Mouse (Mus musculus) embryo, embryonic 9.5 days (tissue): ENCODE results near the gene Fars2.
"Not testable (repeated sequence)": the region's sequence is repeated elsewhere in the genome, so short reads cannot be mapped to it uniquely, and the experiment has no call there.

ENCODE experiments used
- DNase-seq: peaks from one replicate; pipeline ENCODE4 v3.0.0-alpha.2; 2017; ENCODE audit errors: extremely low spot score

The Fars2 gene

DNA sequence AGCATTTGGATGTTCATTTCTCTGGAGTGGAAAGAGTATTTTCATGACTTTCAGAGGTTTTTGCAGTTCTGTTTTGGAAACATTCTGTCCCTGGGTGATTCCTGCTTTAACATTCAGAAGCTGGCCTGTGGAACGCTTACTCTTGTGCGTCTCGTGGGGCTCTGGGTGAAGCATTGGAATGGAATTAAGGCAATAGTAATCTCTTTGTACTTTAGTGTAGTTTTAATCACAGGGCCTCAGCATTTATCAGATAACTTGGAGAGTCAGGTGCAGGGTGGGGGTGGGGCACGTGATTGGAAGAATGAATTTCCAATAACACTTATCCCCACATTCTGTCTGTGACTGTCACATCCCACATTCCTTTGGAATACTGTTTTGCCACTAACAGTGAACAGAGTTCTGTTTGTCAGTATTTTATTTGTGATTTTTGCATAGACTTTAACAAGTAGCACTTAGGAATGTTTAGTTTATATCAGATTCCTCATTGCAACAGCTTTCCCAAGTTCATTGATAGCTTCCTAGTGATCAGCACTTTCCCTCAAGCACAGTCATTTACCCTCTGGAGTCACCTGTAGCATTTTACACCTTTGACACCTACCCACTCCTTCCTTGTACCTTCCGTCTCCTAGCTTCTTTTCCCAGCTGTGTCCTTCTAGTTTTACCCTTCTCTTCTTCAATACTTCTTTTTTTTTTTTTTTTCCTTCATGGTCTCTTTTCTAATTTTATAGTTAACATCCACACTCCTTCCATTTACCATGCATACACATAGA, 23.2 kb downstream of the Fars2 start:
- DNase-seq = no peak

DNA sequence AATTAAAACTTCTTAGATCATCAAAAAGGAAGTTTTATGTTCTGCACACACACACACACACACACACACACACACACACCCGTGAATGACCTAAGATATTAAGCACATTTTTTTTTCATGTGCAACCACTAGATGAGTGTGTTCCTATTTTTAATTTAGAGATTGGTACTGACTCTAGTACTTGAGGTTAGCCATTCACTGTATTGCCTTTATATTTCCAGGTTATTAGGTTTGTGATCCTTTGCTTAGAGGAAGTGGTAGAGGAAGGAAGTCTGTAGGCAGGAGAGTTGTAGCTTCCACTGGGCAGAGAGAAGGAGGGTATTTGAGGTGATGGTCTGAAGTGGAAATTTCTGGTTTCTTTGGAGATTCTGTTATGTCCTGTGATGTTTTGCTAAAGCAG, 28.4 kb downstream of the Fars2 start:
- no peak for DNase-seq

DNA sequence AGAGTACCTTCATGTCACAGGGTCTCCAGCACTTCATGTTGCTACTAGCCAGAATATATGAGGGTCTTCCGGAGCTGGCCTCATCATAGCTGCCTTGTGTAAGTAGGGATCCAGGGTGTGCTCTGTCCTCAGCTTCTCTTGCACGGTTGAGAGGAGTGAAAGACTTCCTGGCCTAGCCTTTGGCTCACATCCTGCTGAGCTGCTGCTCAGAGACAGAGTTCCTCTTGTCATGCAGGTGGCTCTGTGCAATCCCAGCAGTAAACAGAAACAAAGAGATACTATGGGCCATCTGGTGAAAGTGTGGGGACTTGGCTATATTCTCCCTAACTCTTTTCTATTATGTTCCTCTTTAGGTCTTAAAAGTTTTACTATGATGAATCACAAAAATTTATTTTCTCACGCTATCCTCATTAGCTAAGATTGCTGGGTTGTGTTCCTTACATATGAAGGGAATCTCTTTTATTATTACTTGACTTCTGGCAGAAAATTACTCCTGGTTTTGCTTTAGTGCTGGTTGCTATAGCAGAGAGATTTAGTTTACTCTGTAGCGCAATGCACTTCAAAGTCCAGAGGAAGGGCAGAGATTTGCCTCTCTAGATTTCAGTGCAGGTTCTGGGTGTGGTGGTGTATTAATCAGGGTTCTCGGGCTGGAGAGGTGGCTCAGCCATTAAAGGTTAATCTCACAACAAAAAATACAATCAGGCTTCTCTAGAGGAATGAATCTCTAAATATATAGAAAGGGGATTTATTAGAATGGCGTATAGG, 32.1 kb downstream of the Fars2 start:
- no peak for DNase-seq

DNA sequence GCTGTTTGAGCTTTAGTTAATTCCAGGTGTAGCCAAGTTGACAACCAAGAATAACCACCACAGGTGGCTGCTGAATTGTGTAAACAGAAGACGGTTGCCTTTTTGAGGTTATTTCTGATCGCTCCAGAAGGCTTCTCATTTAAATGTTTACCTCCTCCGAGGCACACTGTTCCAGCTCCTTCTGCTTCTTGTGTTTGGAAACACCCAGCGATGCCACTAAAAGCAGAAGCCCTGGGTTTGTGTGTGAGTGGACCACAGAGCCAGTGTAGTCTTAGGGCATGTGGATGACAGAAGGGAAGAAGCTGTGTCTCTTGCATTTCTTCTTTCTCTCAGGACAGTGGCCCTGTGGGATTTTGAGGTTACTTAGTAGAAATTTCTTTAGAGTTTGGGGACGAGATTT, 33.1 kb downstream of the Fars2 start:
- no peak for DNase-seq

DNA sequence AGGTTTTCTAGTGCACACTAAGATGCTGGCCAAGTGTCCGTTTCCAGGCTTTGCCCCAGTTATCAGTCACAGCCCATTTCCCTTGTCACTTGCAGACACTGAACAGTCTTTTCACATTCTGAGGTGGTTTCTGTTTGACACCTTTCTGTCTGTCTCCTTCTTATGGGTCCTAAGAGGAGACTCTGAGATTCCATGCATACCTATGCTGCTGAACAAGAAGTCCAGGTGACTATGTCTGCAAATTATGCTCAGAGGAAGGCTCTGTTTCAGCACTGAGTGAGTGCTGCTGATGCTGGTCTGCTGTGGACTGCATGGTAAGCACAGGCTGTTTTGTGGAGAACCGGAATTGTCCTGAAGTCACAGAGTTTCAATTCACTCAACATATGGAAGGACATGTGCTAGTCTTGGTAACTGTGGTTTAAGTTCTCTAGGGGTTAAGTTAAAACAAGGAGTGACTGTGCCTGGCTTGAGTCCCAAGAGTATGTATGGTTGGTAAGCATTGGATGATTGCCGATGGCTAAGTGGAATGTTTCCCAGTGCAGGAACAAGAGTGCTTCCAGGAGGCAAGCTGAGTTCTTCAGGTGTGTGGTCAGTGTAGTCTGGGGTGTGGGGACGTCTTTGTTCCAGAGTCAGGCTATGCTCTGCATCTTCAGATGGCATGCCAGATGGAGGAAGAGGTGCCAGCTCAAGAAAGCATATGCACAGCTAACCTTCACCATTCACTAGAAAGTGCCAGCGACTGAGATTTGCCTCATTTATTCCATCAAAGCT, 35.7 kb downstream of the Fars2 start:
- no peak for DNase-seq

DNA sequence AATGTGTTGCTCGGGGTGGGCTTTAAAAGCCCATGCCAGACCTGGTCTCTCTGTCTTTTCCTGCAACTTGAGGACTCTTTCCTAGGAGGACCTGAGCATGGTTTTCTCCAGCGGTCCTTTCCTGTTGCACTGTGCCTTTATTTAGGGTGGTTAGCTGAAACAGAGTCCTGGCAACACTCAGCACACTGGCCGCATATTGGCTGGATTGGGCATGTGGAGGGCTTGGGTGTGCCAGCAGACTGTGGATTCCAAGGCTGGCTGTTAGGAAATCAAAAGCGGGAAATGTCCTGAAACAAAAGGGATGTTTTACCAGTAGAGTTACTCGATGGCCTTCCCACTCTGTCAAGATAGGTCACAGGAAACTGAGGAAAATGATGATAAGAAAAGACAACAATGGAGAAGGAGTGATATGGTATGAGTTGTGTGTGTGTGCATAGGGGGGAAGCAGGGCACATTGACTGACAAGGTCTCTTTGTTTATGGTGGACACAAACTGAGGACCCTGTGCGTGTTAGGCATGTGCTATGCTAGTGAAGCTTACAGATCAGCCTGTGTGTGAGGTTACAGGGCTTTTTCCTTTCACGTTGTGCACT, 39.2 kb downstream of the Fars2 start:
- DNase-seq = no peak

DNA sequence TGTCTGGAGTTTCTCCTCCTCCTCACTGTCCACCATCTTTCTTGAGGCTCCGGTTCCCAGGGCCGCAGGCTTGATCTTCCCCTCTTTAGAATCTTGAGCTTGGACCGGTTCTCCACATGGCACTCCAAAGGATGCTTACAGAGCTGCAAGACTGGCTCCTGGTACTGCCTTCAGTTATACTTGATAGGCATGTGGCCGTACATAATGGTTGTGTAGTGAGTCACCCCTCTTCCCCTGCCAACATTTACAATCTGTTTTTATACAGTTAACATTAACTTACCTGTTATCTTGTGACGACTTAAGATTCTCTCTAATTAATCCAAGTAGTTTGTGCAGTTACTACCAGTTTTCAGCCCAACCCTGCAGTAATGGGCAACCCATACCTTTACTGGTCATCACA, 46.2 kb downstream of the Fars2 start:
- no peak for DNase-seq

DNA sequence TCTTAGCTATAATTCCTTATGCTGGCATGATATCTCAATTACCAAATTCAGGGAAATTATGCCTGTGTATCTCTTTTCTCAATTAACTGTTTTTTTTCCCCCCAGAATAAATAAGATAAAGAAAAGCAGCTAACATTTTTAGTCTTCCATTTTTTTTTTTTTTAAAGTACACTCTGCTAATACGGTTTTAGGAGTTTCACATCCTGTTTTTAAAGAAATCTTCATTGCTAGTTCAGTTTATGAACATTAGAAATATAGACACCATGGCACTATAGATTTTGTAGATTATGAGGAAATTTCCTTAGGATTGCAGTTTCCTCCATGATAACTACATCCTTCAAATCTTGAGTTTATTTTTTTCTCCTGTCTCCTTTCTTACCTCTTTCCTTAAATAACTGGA, 46.7 kb downstream of the Fars2 start:
- DNase-seq = no peak

DNA sequence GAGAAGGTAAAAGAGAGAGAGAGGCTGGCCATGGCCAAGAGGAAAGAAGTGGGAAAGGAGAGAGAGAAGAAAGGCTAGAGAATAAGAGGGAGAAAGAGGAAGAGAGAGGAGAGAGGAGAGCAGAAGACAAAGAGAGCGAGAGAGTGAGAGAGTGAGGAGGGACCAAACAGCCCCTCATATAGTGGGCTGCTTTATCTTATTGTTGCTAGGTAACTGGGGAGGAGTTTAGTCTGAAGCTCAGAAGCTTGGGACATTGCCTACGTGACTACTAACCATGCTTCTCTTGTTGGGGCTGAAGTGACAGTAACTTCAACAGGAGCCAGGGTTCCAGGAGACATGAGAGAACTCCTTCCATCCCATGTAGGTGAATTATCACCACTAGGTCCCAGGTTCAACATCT, 55.8 kb downstream of the Fars2 start:
- not testable (repeated sequence) for DNase-seq

DNA sequence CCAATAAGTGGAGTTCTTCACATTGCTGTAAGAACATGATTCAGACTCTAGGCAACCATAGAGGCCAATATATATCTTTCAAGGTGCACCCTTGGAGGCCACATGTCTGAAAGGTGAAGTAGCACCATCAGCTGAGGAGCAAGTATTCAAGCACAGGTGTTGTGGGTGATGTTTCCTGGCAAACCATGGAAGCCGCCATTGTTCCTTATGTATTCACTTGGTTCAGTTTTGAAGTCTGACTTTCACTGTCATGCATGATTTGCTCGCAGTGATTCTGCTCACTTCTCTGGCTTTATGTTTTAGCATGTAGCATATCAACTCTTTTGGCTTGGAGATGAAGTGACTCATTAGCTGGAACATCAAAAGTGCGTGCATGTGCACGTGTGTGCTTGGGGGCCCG, 56.9 kb downstream of the Fars2 start:
- no peak for DNase-seq

DNA sequence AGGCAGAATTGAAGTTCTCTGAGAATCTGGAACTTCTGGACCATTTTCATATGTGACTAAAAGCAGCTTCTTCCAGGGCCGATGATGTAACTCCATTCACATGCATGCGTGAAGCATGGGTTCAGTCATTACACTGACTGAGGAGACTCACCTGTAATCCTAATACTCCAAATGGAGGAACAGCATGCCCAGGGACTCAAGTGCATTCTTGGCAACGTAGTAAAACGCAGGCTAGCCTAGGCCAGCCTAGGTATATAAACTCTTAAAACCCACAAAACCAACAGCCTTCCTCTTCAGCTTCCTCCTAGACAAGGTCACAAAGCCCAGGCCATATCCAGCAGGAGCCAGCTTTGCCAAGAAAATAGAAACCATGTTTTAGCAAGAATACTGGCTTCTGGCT, 57.6 kb downstream of the Fars2 start:
- DNase-seq = no peak

DNA sequence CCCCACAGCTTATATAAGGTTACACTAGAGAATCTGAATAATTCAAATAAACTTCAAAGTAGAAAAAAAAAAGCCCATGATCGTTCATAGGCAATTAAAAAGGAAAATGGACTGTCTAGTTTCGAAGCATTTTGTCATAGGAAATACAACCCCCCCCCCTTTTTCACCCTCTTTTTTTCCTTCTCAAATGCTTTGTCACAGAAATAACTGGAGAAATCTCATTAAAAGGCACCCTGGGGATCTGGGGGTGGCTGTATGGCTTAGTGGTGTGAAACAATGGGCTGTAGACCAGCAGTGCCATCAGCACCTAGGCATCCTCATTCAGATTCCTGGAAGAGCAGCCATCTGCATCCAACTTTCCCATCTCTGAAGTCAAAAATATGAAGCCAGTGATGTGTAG, 64.0 kb downstream of the Fars2 start:
- no peak for DNase-seq

DNA sequence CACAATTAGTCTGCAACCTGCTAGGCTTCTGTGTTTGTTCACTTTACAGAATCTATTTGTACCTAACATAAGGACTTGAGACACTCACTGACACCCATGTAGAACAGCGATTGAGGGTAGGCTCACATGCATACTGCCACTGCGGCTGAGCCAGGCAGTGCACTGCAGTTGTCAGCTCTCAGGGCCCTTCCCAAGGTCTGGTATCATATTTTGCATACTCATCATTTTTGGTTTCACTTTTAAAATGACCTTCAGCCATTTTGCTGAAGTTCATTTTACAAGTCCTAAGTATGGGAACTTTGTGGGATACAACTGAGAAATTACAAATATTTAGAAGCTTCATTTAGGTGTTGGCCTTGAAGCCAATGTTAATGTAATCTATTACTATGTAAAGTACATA, 73.4 kb downstream of the Fars2 start:
- no peak for DNase-seq

DNA sequence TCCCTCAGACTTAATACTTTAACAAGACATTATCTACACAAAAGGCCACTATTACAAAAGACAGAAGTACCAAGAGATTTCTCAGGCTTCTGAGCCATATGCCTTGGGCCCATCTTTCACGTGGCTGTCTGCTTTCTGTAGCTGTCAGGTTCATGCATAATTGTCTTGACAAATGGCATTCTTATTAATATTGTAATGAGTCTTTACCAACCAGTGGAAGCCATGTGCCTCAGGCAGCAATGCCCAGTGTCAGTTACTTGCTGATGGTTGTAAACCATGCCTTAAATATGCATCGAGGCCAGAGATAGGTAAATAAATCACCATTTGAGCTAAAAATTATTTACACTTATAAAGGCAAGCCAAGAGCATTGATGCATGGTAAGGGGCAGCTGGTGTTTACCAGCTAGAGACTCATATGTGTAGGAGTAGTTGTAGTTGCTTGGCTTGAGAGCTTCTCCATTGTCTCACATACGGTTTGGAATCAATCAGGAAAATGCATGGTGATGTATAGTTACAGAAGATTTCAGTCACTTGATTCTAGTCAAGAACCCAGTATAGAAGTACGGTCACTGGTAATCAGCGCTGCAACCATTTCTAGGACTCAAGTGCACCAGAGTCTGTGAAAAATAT, 76.4 kb downstream of the Fars2 start:
- no peak for DNase-seq

DNA sequence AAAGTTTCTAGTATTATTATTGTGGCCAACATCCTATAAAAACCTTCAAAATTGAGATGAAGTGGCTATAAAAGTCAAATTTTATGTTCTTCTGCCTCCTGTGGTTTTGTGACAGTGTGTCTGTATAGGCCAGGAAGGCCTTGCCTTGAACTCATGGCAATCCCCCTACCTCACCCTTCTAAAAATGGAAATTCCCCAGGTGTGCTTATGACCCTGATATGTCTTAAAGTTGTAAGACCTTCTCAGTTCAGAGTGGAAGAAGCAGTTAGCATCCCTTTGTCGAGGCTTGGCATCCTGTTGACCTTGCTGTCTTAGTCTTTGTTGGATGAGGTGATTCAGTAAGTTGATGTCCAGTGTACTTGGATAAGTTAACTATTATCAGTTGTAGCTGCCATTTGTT, 82.1 kb downstream of the Fars2 start:
- DNase-seq = no peak

DNA sequence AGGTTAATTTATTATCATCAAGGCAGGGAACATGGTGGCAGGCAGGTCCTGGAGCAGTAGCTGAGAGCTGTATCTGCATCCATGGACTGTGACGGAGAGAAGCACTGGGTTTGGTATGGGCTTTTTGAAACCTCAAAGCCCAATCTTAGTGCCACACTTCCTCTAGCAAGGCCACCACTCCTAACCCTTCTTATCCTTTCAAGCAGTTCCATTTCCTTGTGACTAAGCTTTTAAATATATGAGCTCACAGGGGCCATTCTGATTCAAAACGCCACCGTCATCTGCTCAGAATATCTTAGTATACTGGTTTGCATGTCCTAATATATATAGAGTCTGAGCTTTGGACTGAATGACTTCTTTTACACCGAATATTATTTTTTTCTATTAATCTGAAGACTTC, 83.2 kb downstream of the Fars2 start:
- no peak for DNase-seq

DNA sequence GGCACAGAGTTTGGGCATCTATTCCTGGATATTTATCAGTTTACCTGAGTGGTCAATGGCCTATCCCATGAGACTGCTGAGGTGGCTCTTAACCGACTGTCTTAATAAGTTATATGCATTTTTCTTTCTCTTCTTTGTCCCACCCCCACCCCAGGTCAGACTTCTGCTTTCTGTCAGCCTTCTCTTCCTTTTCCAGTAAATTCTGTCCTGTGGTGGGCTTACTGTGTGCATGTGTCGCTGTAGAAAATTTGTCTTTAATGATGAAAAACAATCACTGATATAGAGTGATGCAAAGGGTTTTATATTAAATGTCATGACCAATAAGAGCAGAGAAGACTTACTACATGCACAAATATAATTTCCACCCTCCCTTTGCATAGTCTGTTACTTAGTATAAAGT, 85.3 kb downstream of the Fars2 start:
- DNase-seq = no peak

DNA sequence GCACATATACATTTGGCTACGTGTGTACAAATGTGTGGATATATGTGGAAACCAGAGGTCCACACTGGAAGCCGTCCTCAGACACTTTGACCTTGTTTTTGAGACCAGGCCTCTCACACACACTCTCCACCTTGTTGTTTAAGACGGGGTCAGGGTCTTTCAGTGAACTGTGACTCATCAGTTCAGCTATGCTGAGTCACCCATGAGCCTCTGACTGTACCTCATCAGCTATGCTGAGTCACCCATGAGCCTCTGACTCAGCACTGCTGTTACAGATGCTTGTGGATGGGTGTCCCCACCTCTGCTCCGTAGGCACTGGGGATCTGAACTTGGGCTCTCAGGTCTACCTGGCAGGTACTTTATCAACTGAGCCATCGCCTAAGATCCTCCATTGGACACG, 85.8 kb downstream of the Fars2 start:
- no peak for DNase-seq

DNA sequence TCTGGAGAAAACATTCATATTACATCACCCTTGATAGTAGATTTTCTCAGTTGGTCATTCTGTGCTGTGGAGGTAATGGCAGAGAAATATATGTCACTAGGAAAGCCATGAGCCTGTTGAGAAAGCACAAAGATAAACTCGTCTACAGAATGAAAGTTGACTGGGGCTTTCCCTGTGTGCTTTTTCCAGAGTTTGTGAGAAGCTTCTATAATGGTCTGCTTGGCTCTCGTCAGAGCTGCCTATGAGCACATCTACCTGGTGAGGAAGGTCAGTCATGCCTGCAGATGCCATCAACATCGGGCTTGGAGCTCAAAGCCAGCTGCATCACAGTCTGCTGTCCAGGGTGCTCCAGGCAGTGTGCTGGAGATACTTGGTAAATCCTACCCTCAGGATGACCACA, 87.1 kb downstream of the Fars2 start:
- DNase-seq = no peak

DNA sequence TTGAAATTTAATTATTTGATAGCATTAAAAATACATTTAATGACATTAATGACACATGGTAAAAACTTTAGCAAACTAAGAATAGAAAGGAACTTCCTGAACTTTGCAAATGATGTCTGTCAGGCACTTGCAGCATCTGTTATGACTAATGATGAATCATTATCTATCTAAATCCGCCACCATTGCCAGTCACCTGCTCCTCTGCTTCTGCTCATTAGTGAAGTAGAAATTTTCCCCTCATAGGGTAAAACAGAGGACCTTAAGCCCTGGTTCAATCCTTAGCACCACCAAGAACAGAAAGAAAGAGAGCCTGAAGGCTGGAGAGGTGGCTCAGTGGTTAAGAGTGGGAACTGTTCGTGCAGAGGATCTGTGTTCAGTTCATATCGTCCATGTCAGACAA, 93.8 kb downstream of the Fars2 start:
- DNase-seq = no peak

DNA sequence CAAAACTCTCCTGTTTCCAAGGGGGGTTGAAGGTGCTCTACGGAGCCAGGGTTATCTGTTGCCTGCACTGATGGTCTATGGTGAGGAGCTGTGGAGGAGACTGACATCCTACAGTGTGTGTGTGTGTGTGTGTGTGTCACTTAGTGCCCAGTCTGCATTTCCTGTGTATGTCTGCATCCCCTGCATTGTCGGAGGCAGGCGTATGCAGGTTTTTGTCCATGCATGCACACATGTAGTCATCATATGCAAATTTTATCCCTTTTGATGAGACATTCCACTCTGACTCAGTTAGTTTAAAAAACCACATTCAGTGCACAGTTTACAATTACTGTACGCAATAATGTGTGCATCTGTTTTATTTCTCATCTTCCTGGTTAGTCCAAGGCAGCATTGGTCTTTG, 96.8 kb downstream of the Fars2 start:
- DNase-seq = no peak

DNA sequence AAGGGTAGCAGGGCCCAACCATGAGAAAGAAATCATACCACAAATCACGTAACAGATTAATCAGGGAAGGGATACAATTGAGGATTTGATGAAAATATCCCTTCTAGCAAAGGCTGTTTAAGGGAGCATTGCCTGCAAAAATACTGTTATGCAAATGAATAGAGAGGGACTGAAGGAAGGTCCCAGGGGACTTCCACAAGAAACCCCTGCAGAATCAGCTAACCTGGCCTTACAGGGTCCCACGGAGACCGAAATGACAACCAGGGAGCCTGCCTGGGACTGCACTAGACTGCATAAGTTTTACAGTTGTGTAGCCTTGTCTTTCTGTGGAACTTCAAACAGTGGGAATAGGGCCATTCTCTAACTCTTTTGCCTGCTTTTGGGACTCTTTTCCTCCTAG, 98.8 kb downstream of the Fars2 start:
- no peak for DNase-seq
